Mouse (Mus musculus): ENCODE results near the gene Armc12.

DNA sequence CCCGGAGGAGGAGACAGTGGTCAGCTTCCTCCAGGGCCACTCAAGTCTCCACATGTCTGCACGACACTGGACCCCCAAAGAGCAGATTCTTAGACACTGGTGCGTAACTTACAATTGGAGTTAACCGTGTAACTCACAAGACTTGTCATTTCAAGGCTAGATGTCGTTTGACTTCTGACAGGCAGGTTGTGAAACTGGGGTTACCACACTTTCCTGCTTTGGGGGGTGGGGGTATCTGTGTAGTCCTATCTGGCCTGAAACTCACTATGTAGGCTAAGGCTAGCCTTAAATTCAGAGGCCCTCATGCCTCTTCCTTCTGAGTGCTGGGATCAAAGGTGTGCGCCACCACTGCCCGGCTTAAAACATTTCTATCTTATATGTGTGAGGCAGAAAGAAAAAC is 2.0 kb downstream of the Armc12 start:
- TF ChIP-seq POLR2A (IDR thresholded peaks at IDR 0.05; ENCODE audit: insufficient read length, low read depth) (no peak), REST (IDR thresholded peaks at IDR 0.05; ENCODE audit: insufficient read depth, insufficient read length) (no peak), POLR2AphosphoS2 (IDR thresholded peaks at IDR 0.05; ENCODE audit: insufficient read length, low read depth) (no peak), TCF12 (IDR thresholded peaks at IDR 0.05; ENCODE audit: insufficient read depth, poor library complexity, severe bottlenecking) (no peak), MAX (IDR thresholded peaks at IDR 0.05; ENCODE audit: low read depth) (no peak)
